Mouse (Mus musculus) intestine, embryonic 16.5 days (tissue): ENCODE data around the gene Mbd3. TPM values are rescaled to one million over a fixed set of nuclear protein-coding genes. Genes with fewer than 3 reads are reported as not detected.

Source experiments
- ATAC-seq: fragments of 200-750 bp; cut with Nextera tagmentation; 2 replicates; pipeline ENCODE4 v1.8.0; 2017; ENCODE audit warnings: moderate TSS enrichment, moderate library complexity
- H3K27ac ChIP-seq: fragments of 300-500 bp; sonication (generic); 2 replicates; pipeline ENCODE4 v1.5.1; 2014; ENCODE audit warnings: mild to moderate bottlenecking, low read length
- H3K27me3 ChIP-seq: fragments of 300-500 bp; sonication (generic); replicated peaks from 2 replicates; pipeline ENCODE4 v1.6.1; 2014; ENCODE audit warnings: low read length, control low read depth, mixed read lengths; ENCODE audit not compliant: control insufficient read depth, insufficient read depth
- H3K36me3 ChIP-seq: fragments of 300-500 bp; sonication (generic); 2 replicates; pipeline ENCODE4 v1.6.1; 2014; ENCODE audit warnings: low read length, control low read depth; ENCODE audit not compliant: control insufficient read depth, insufficient read depth
- H3K4me1 ChIP-seq: fragments of 300-500 bp; sonication (generic); 2 replicates; pipeline ENCODE4 v1.6.1; 2014; ENCODE audit warnings: low read length, control low read depth, mixed read lengths; ENCODE audit not compliant: control insufficient read depth, insufficient read depth
- H3K4me2 ChIP-seq: fragments of 300-500 bp; sonication (generic); 2 replicates; pipeline ENCODE4 v1.6.1; 2014; ENCODE audit warnings: low read depth, low read length, control low read depth
- H3K4me3 ChIP-seq: fragments of 300-500 bp; sonication (generic); 2 replicates; pipeline ENCODE4 v1.5.1; 2014; ENCODE audit warnings: mild to moderate bottlenecking, low read length
- H3K9ac ChIP-seq: fragments of 300-500 bp; sonication (generic); 2 replicates; pipeline ENCODE4 v1.6.1; 2014; ENCODE audit warnings: low read depth, low read length
- H3K9me3 ChIP-seq: fragments of 300-500 bp; sonication (generic); 2 replicates; pipeline ENCODE4 v1.6.1; 2016; ENCODE audit warnings: low read length, control low read depth; ENCODE audit not compliant: control insufficient read depth
- WGBS: fragments of 180-500 bp; shearing (Covaris S2); extraction: QIAGEN DNeasy Blood & Tissue Kit; methylation state at CpG from one replicate; pipeline ENCODE4 v1.1.7; 2014; 5-methylcytosine and 5-hydroxymethylcytosine counted together
- polyA plus RNA-seq: library from polyadenylated mRNA; unstranded; fragments of >200 nt; fragmentation: Nextera tagmentation; extraction: Ambion mirVana; gene quantifications from 2 replicates; pipeline ENCODE4 v1.2.1, GENCODE M21; 2015

Mbd3 gene
- polyA plus RNA-seq, 1 experiment from 2014 or later: 144 TPM

- H3K4me2 ChIP-seq: no peak overlapping the region
- no peaks in the 10 kb centered on the region for H3K9me3 ChIP-seq
- peaks cover 34% of the 10 kb centered on the region for H3K4me1 ChIP-seq
Observed at GRCm38 (mm10) chr10:80383431-80383830, 15.9 kb downstream of the Mbd3 start.

GRCm38 (mm10) chr10:80382641-80383365, 16.5 kb downstream of the Mbd3 start:
- peak overlapping the region; percentile 19; the same call in 1 of the 2 replicates for H3K9ac ChIP-seq
- H3K36me3 ChIP-seq: peaks cover 17% of the 10 kb centered on the region
- H3K27ac ChIP-seq: no peak overlapping the region
- no peak overlapping the region for H3K4me3 ChIP-seq
- WGBS: 76% methylated on average over 7 of the region's 7 CpGs
- H3K4me2 ChIP-seq: no peak overlapping the region
- H3K4me1 ChIP-seq: peaks cover 28% of the 10 kb centered on the region
- no peak for ATAC-seq
- H3K27me3 ChIP-seq: no peaks in the 10 kb centered on the region
- H3K9me3 ChIP-seq: no peaks in the 10 kb centered on the region

More at GRCm38 (mm10) chr10:80383431-80383830, 15.9 kb downstream of the Mbd3 start:
- WGBS: 50% methylated on average over 4 of the region's 4 CpGs
- Histone ChIP-seq H3K27ac (no peak overlapping the region), H3K9ac (0 out of 2 replicates have a peak overlapping the region, but pooled peaks have one; percentile 24), H3K4me3 (no peak overlapping the region), H3K36me3 (peaks cover 17% of the 10 kb centered on the region), H3K27me3 (no peaks in the 10 kb centered on the region)
- no peak for ATAC-seq

GRCm38 (mm10) chr10:80377716-80378115, 21.6 kb downstream of the Mbd3 start:
- Histone ChIP-seq H3K4me2 (no peak overlapping the region), H3K4me3 (no peak overlapping the region), H3K27ac (no peak overlapping the region), H3K4me1 (0 out of 2 replicates have a peak, but pooled peaks cover 4% of the 10 kb centered on the region), H3K36me3 (peaks cover 17% of the 10 kb centered on the region), H3K27me3 (no peaks in the 10 kb centered on the region), H3K9me3 (no peaks in the 10 kb centered on the region), H3K9ac (no peak overlapping the region)
- ATAC-seq: no peak
- 46% methylated on average over 10 of the region's 10 CpGs for WGBS

DNA sequence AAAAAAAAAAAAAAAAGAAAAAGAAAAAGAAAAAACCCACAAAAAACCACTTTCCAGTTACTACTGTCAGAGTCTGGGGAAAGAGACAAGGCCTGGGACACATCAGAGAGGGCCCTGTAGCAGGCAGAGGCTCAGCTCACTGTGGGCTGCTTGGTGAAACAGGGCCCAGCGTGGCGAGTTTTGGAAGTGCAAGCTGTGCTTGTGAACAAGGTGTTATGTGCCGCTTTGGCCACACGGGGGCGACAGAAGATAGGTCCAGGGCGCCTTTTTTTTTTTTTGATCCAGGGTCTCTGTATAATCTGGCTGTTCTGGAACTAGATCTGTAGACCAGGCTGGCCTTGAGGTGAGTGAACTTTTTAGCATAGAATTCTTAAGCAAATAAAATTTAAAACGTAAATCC, 23.2 kb downstream of the Mbd3 start:
- Histone ChIP-seq H3K4me2 (no peak overlapping the region), H3K4me3 (no peak overlapping the region), H3K9me3 (no peaks in the 10 kb centered on the region), H3K27ac (no peak overlapping the region), H3K36me3 (peaks cover 5% of the 10 kb centered on the region), H3K4me1 (peaks cover 6% of the 10 kb centered on the region; the same call in 1 of the 2 replicates), H3K27me3 (no peaks in the 10 kb centered on the region), H3K9ac (no peak overlapping the region)
- 3% methylated on average over 7 of the region's 7 CpGs for WGBS
- ATAC-seq: no peak

DNA sequence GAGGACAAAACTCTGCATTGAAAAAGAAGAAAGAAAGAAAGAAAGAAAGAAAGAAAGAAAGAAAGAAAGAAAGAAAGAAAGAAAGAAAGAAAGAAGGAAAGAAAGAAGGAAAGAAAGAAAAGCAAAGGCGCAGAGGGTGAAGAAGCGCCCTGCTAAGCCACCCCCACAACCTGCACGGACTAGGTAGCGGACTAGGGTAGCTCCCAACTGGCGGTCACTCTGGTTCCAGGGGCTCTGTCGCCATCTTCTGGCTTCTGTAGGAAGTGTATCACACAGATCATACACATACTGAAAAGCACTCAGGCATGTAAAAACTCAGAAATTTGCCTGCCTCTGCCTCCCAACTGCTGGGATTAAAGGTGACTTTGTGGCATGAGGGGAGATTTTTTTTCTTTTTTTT, 25.3 kb downstream of the Mbd3 start:
- H3K9ac ChIP-seq: no peak overlapping the region
- no peaks in the 10 kb centered on the region for H3K36me3 ChIP-seq
- no peaks in the 10 kb centered on the region for H3K9me3 ChIP-seq
- no peak overlapping the region for H3K4me3 ChIP-seq
- H3K27me3 ChIP-seq: no peaks in the 10 kb centered on the region
- H3K4me2 ChIP-seq: no peak overlapping the region
- H3K27ac ChIP-seq: no peak overlapping the region
- no peak for ATAC-seq
- H3K4me1 ChIP-seq: peaks cover 4% of the 10 kb centered on the region; the same call in 1 of the 2 replicates
- 18% methylated on average over 6 of the region's 6 CpGs for WGBS

- Histone ChIP-seq H3K4me3 (no peak overlapping the region), H3K4me2 (no peak overlapping the region), H3K4me1 (peaks cover 4% of the 10 kb centered on the region; the same call in 1 of the 2 replicates), H3K9me3 (no peaks in the 10 kb centered on the region), H3K27me3 (no peaks in the 10 kb centered on the region), H3K27ac (no peak overlapping the region), H3K9ac (no peak overlapping the region), H3K36me3 (no peaks in the 10 kb centered on the region)
- no peak for ATAC-seq
- WGBS: 89% methylated on average over 6 of the region's 6 CpGs
Observed at GRCm38 (mm10) chr10:80372706-80373105, 26.6 kb downstream of the Mbd3 start.

GRCm38 (mm10) chr10:80371983-80372382, 27.4 kb downstream of the Mbd3 start:
- Histone ChIP-seq H3K9ac (peak overlapping the region; percentile 36; the same call in 1 of the 2 replicates), H3K4me3 (peak overlapping the region; percentile 21), H3K4me2 (peak overlapping the region; percentile 36; the same call in 1 of the 2 replicates), H3K9me3 (no peaks in the 10 kb centered on the region), H3K36me3 (no peaks in the 10 kb centered on the region), H3K4me1 (peaks cover 4% of the 10 kb centered on the region; the same call in 1 of the 2 replicates), H3K27ac (no peak overlapping the region), H3K27me3 (no peaks in the 10 kb centered on the region)
- WGBS: 52% methylated on average over 9 of the region's 9 CpGs
- no peak for ATAC-seq

GRCm38 (mm10) chr10:80371411-80371966, 27.9 kb downstream of the Mbd3 start:
- ATAC-seq: peak; percentile 55
- H3K4me2 ChIP-seq: peak overlapping the region; percentile 36; the same call in 1 of the 2 replicates
- H3K9me3 ChIP-seq: no peaks in the 10 kb centered on the region
- H3K27ac ChIP-seq: no peak overlapping the region
- peak overlapping the region; percentile 36; the same call in 1 of the 2 replicates for H3K9ac ChIP-seq
- H3K4me3 ChIP-seq: peak overlapping the region; percentile 21
- no peaks in the 10 kb centered on the region for H3K27me3 ChIP-seq
- no peaks in the 10 kb centered on the region for H3K36me3 ChIP-seq
- 7% methylated on average over 12 of the region's 12 CpGs for WGBS
- H3K4me1 ChIP-seq: peaks cover 4% of the 10 kb centered on the region; the same call in 1 of the 2 replicates

- no peak overlapping the region for H3K9ac ChIP-seq
- ATAC-seq: no peak
- H3K27ac ChIP-seq: no peak overlapping the region
- H3K4me1 ChIP-seq: peaks cover 4% of the 10 kb centered on the region; the same call in 1 of the 2 replicates
- H3K4me3 ChIP-seq: no peak overlapping the region
- no peak overlapping the region for H3K4me2 ChIP-seq
- 77% methylated on average over 21 of the region's 21 CpGs for WGBS
- H3K36me3 ChIP-seq: no peaks in the 10 kb centered on the region
- H3K27me3 ChIP-seq: no peaks in the 10 kb centered on the region
- no peaks in the 10 kb centered on the region for H3K9me3 ChIP-seq
Observed at GRCm38 (mm10) chr10:80369995-80370747, 29.2 kb downstream of the Mbd3 start.
